Mouse (Mus musculus): ENCODE data around the gene Gnpat.

The Gnpat gene

GRCm38 (mm10) chr8:124845131-124845530, 17.7 kb upstream of the Gnpat start:
- no peak for DNase-seq

GRCm38 (mm10) chr8:124845573-124845972, 17.3 kb upstream of the Gnpat start:
- DNase-seq, result no peak

GRCm38 (mm10) chr8:124853511-124853910, 9.3 kb upstream of the Gnpat start:
- no peak for DNase-seq

GRCm38 (mm10) chr8:124859466-124859865, 3.4 kb upstream of the Gnpat start:
- peak; percentile 29 to 32 for DNase-seq

- DNase-seq, result peak; percentile 28 to 40
These were observed 2.6 kb upstream of the Gnpat start for GRCm38 (mm10) chr8:124860188-124860587.

GRCm38 (mm10) chr8:124863163-124863677, 387 bp downstream of the Gnpat start:
- no peak for DNase-seq

GRCm38 (mm10) chr8:124863729-124864128, 896 bp downstream of the Gnpat start:
- no peak for DNase-seq

- DNase-seq, result no peak
These were observed 3.8 kb downstream of the Gnpat start for GRCm38 (mm10) chr8:124866669-124867068.

GRCm38 (mm10) chr8:124867126-124867525, 4.3 kb downstream of the Gnpat start:
- no peak for DNase-seq

GRCm38 (mm10) chr8:124869708-124870107, 6.9 kb downstream of the Gnpat start:
- DNase-seq, result no peak

GRCm38 (mm10) chr8:124871474-124871873, 8.6 kb downstream of the Gnpat start:
- DNase-seq, result no peak

- DNase-seq, result no peak
These were observed 9.2 kb downstream of the Gnpat start for GRCm38 (mm10) chr8:124872081-124872480.

GRCm38 (mm10) chr8:124872690-124873089, 9.9 kb downstream of the Gnpat start:
- no peak for DNase-seq

GRCm38 (mm10) chr8:124878141-124878540, 15.3 kb downstream of the Gnpat start:
- DNase-seq, result no peak

GRCm38 (mm10) chr8:124878946-124879526, 16.2 kb downstream of the Gnpat start:
- no peak for DNase-seq

GRCm38 (mm10) chr8:124888385-124888784, 25.6 kb downstream of the Gnpat start:
- DNase-seq, result no peak

- no peak for DNase-seq
These were observed 29.8 kb downstream of the Gnpat start for GRCm38 (mm10) chr8:124892596-124892995.

- DNase-seq, result no peak
These were observed 33.3 kb downstream of the Gnpat start for GRCm38 (mm10) chr8:124896010-124896631.

- DNase-seq, result peak; percentile 83 to 84
These were observed 34.0 kb downstream of the Gnpat start for GRCm38 (mm10) chr8:124896632-124897385.

GRCm38 (mm10) chr8:124897386-124898250, 34.8 kb downstream of the Gnpat start, which contains the start of the genes Exoc8 and Sprtn:
Exoc8 (minus strand) TSS chr8:124897705.
Sprtn (plus strand) TSS chr8:124897886.
- peak; percentile 96 to 99 for DNase-seq

- DNase-seq, result peak in 1 of 2 experiments; percentile 29
These were observed 35.5 kb downstream of the Gnpat start for GRCm38 (mm10) chr8:124898251-124898905.

GRCm38 (mm10) chr8:124903198-124903597, 40.4 kb downstream of the Gnpat start:
- DNase-seq, result no peak
